Mouse (Mus musculus) CH12.LX (cell line): ENCODE measurements around the gene Fibp. TPM values are rescaled to one million over a fixed set of nuclear protein-coding genes. Genes with fewer than 3 reads are reported as not detected.
A peak's percentile ranks its signal among the peaks of the same experiment; 100 is the strongest.

Experiments used
- DNase-seq: peaks from one replicate; pipeline ENCODE4 v3.0.0-alpha.2; 2013; ENCODE audit errors: extremely low read depth
- H3K27ac ChIP-seq: 2 replicates; pipeline ENCODE4 v1.5.1; 2012; ENCODE audit warnings: low read depth, mild to moderate bottlenecking, control low read depth, moderate library complexity; ENCODE audit not compliant: insufficient read depth
- H3K27me3 ChIP-seq: replicated peaks from 2 replicates; pipeline ENCODE3; 2012; ENCODE audit warnings: inconsistent platforms
- H3K36me3 ChIP-seq, 2 experiments: replicated peaks in 1 of 2; 2 replicates each; pipeline versions ENCODE3 to v1.6.1; 2012; ENCODE audit warnings: inconsistent platforms in 1 of 2, low read length in 1 of 2, mild to moderate bottlenecking in 1 of 2, mixed read lengths in 1 of 2, moderate library complexity in 1 of 2; ENCODE audit not compliant: control insufficient read depth in 1 of 2, insufficient read depth in 1 of 2
- H3K4me1 ChIP-seq, 2 experiments: 2 replicates each; pipeline ENCODE4 v1.6.1; 2012; ENCODE audit warnings: inconsistent platforms in 1 of 2, moderate library complexity in 1 of 2; ENCODE audit not compliant: insufficient read depth in 2 of 2, control insufficient read depth in 1 of 2
- H3K4me2 ChIP-seq: 2 replicates; pipeline ENCODE4 v1.6.1; 2012; ENCODE audit warnings: low read depth, mild to moderate bottlenecking, control low read depth; ENCODE audit not compliant: poor library complexity, insufficient read depth, severe bottlenecking
- H3K4me3 ChIP-seq, 3 experiments: fragments of 150-350 bp in 1 of 3; sonication (generic) in 1 of 3; replicated peaks in 1 of 3; 2 replicates each; pipeline versions ENCODE3 to v1.5.1; 2011 to 2012; ENCODE audit warnings: low read depth in 2 of 3, low read length in 2 of 3, mild to moderate bottlenecking in 2 of 3, moderate library complexity in 2 of 3, control low read depth in 1 of 3, improper control_type of control experiment in 1 of 3, inconsistent platforms in 1 of 3, mixed read lengths in 1 of 3; ENCODE audit not compliant: poor library complexity in 1 of 3
- H3K79me2 ChIP-seq: replicated peaks from 2 replicates; pipeline ENCODE4 v1.6.1; 2012; ENCODE audit warnings: mild to moderate bottlenecking, moderate library complexity; ENCODE audit not compliant: control insufficient read depth, poor library complexity, insufficient read depth, severe bottlenecking; ENCODE audit errors: extremely low read depth
- H3K9ac ChIP-seq: 2 replicates; pipeline ENCODE4 v1.6.1; 2012; ENCODE audit warnings: low read depth, mild to moderate bottlenecking, control low read depth, moderate library complexity; ENCODE audit not compliant: insufficient read depth
- H3K9me3 ChIP-seq: replicated peaks from 2 replicates; pipeline ENCODE3; 2012; ENCODE audit warnings: low read length, inconsistent platforms, mixed read lengths
- CTCF ChIP-seq, 2 experiments: IDR thresholded peaks in 1 of 2; conservative IDR thresholded peaks in 1 of 2; 2 replicates each; pipeline ENCODE4 v1.5.1; 2011 to 2012; ENCODE audit warnings: low read depth in 2 of 2, low read length in 2 of 2, improper control_type of control experiment in 1 of 2, inconsistent platforms in 1 of 2, mild to moderate bottlenecking in 1 of 2, moderate library complexity in 1 of 2
- ELF1 ChIP-seq: IDR thresholded peaks from 2 replicates; pipeline ENCODE4 v1.6.1; 2014; ENCODE audit warnings: low read depth, mild to moderate bottlenecking, inconsistent platforms, low read length, improper control_type of control experiment
- GABPA ChIP-seq: IDR thresholded peaks from 2 replicates; pipeline ENCODE4 v1.6.1; 2012; ENCODE audit warnings: low read depth, low read length, improper control_type of control experiment, inconsistent platforms; ENCODE audit not compliant: insufficient replicate concordance
- JUN ChIP-seq: IDR thresholded peaks from 2 replicates; pipeline ENCODE4 v1.6.1; 2011; ENCODE audit warnings: low read depth, mild to moderate bottlenecking, low read length, improper control_type of control experiment, moderate library complexity; ENCODE audit not compliant: insufficient read depth
- MAFK ChIP-seq: IDR thresholded peaks from 2 replicates; pipeline ENCODE4 v1.6.1; 2011; ENCODE audit warnings: low read length, improper control_type of control experiment; ENCODE audit not compliant: insufficient replicate concordance
- MXI1 ChIP-seq: IDR thresholded peaks from 2 replicates; pipeline ENCODE4 v1.6.1; 2011; ENCODE audit warnings: mild to moderate bottlenecking, low read depth, low read length, improper control_type of control experiment
- MYC ChIP-seq: IDR thresholded peaks from 2 replicates; pipeline ENCODE4 v1.6.1; 2011; ENCODE audit warnings: low read depth, mild to moderate bottlenecking, improper control_type of control experiment, low read length
- POLR2A ChIP-seq: IDR thresholded peaks from 2 replicates; pipeline ENCODE4 v1.6.1; 2011; ENCODE audit warnings: low read depth, mild to moderate bottlenecking, improper control_type of control experiment, low read length
- POLR2AphosphoS2 ChIP-seq: IDR thresholded peaks from 2 replicates; pipeline ENCODE4 v1.6.1; 2011; ENCODE audit warnings: low read depth, low read length, improper control_type of control experiment
- UBTF ChIP-seq: IDR thresholded peaks from 2 replicates; pipeline ENCODE4 v1.6.1; 2012; ENCODE audit warnings: low read depth, mild to moderate bottlenecking, inconsistent platforms, low read length, improper control_type of control experiment, moderate library complexity
- USF1 ChIP-seq: IDR thresholded peaks from 2 replicates; pipeline ENCODE4 v1.6.1; 2014; ENCODE audit warnings: low read depth, mild to moderate bottlenecking, inconsistent platforms, low read length, improper control_type of control experiment
- dilution Hi-C: fragments of 300-500 bp; cut with MboI; formaldehyde crosslinking; loops from 2 replicates; pipeline ENCODE4 v1.14.3; 2020; ENCODE audit warnings: low sequenced_read_pairs; ENCODE audit not compliant: extremely low pct_unique_long_range_greater_than_20kb, extremely low pct_ligation_motif_present
- in situ Hi-C: fragments of 300-500 bp; cut with MboI; formaldehyde crosslinking; loops from 3 replicates; pipeline ENCODE4 v1.14.3; 2019; ENCODE audit warnings: low sequenced_read_pairs, low pct_ligation_motif_present, low pct_unique_long_range_greater_than_20kb, mixed read lengths
- polyA plus RNA-seq: library from polyadenylated mRNA; unstranded; fragments of >175 nt; gene quantifications from 2 replicates; pipeline ENCODE4 v1.2.1, GENCODE M21; 2012; ENCODE audit warnings: low read depth; ENCODE audit not compliant: insufficient read length
- total RNA-seq, 2 experiments: library from RNA; depleted of rRNA; stranded (reverse); fragments of 300-350 nt in 1 of 2; fragments of >200 nt in 1 of 2; gene quantifications; 2 replicates each; pipeline ENCODE4 v1.2.3; 2012 to 2014

Gene Fibp
- total and polyA plus RNA-seq, 3 experiments, result 29.1 to 74.9 (median 37.5) TPM

DNA sequence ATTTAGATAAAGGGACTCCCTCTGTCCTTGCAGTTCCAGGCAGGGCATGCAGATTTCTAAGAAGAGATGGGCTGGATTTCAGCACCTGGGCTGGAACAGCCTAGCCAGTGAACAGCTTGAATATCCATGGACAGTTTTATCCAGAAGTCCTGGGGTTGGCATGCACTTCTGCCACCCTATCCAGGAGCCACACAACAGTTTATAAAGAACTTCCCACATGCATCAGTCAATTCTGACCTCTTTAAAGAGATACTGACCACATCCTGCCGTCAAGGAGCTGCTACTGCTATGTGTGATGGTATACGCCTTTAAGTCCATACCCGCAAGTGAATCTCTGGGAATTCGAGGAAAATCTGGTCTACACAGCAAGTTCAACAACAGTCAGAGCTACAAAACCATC is 31.2 kb upstream of the Fibp start:
- H3K27ac ChIP-seq, result no peak overlapping the region
- H3K79me2 ChIP-seq, result no peaks in the 10 kb centered on the region; the same call in 1 of the 2 replicates
- TF ChIP-seq UBTF (no peak), ELF1 (no peak), GABPA (no peak), POLR2AphosphoS2 (peak; percentile 11; the same call in 1 of the 2 replicates), POLR2A (no peak), CTCF (conservative IDR thresholded peaks at IDR 0.05 in 1 of 2, IDR thresholded peaks at IDR 0.05 in 1 of 2; ENCODE audit: low read depth in 2 of 2, low read length in 2 of 2) (no peak)
- in situ Hi-C loops, result no loop called here
- dilution Hi-C loops, result no loop called here
- DNase-seq, result no peak
- no peak overlapping the region for H3K4me2 ChIP-seq
- H3K9me3 ChIP-seq, result no peaks in the 10 kb centered on the region
- peaks cover 4% of the 10 kb centered on the region for H3K27me3 ChIP-seq
- H3K4me1 ChIP-seq, result peaks cover 23 to 50% of the 10 kb centered on the region in 2 experiments
- H3K4me3 ChIP-seq, result no peak overlapping the region
- H3K9ac ChIP-seq, result no peak overlapping the region
- peaks cover 14 to 19% of the 10 kb centered on the region in 2 experiments for H3K36me3 ChIP-seq

DNA sequence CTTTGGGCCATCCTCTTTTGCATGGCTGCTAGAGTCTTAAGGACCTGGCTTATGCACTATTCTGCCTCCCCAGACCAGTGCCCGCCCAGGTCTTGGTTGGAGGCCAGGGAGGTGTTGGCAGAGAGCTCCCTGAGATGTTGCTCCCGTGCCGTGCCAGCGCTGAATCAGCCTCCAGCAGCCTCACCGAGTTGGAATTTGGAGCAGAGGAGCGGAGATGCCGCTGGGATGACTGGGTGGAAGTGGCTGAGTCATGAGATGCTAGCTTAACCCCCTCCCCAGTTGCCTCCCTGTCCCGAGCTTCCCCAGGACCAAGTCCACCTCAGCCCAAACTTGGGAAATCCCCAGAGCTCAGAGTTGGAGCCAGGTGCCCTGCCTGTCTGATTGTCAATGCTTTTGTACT is 30.6 kb upstream of the Fibp start:
- dilution Hi-C loops (no loop called here), in situ Hi-C loops (no loop called here)
- no peak for DNase-seq
- no peaks in the 10 kb centered on the region; the same call in 1 of the 2 replicates for H3K79me2 ChIP-seq
- no peak overlapping the region for H3K9ac ChIP-seq
- no peak overlapping the region for H3K4me3 ChIP-seq
- H3K27ac ChIP-seq, result no peak overlapping the region
- no peaks in the 10 kb centered on the region for H3K9me3 ChIP-seq
- no peak overlapping the region for H3K4me2 ChIP-seq
- peaks cover 23 to 50% of the 10 kb centered on the region in 2 experiments for H3K4me1 ChIP-seq
- TF ChIP-seq JUN (no peak), MXI1 (no peak), MAFK (no peak)
- peaks cover 7% of the 10 kb centered on the region for H3K27me3 ChIP-seq
- peaks cover 14 to 19% of the 10 kb centered on the region in 2 experiments for H3K36me3 ChIP-seq

DNA sequence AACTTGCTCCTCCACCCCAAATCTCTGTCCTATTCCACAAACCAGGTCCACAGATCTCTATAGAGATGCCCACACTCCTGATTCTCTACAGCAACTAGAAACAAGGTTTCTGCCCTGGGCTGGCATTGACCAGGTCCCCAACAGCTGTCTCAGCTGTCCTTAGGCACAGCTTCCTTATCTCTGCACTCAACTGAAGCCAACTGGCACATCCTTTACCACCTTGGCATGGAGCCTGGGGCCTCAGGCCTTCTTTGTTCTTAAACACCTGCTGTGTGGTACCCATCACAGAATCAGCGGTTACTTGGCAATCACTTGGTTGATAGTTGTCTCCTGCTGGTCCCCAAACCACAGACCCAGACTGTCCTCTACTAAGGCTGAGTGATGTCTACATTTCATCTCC is 30.0 kb upstream of the Fibp start:
- Histone ChIP-seq H3K27ac (no peak overlapping the region), H3K4me3 (no peak overlapping the region), H3K79me2 (no peaks in the 10 kb centered on the region; the same call in 1 of the 2 replicates), H3K4me1 (peaks cover 23 to 50% of the 10 kb centered on the region in 2 experiments), H3K4me2 (no peak overlapping the region), H3K9ac (no peak overlapping the region), H3K9me3 (no peaks in the 10 kb centered on the region), H3K27me3 (peaks cover 8% of the 10 kb centered on the region), H3K36me3 (peaks cover 14 to 19% of the 10 kb centered on the region in 2 experiments)
- dilution Hi-C loops, result no loop called here
- no peak for TF ChIP-seq MYC
- TF ChIP-seq USF1, result no peak
- no peak for TF ChIP-seq MXI1
- in situ Hi-C loops, result no loop called here
- DNase-seq, result no peak
